Mouse (Mus musculus): ENCODE measurements around the gene U2surp.

Gene U2surp

DNA sequence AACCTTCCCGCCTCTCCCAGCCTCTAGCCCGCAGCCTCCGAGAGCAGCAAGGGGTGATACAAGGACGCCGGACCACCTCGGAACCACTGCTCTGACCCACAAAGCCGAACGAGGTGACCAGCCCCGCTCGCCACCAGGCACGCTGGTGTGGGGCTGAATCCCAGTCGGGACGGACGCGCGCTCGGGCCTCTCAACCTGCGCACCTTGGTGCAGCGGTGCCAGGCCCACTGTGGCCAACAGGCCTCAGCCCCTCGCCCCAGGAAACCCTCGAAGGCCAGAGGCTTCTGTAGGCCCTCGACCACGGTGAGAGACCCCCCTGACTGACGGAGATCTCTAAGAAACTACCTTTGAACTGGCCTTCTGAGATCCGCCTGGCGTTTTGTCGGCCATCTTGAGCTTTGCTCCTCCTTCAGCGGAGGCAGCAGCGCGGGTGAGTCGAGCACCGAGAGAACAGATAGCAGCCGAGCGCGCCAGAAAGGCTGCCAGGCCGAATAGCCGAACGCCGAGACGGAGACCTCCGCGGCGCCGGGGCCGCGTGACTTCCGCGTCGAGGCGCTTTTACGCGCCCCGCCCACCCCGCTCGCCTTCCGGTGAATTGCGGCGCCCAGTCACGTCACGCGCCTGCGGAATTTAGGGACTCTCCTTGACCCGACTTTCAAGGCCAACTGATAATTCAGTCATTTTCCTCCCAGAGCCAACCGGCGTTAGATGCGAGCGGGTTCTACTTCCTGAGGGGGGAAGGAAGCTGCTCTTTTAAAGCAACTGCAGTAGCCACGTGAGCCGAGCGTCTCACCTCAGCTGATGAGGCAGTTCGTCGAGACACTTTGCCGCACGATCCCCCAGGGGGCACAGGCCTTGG lies at the start of gene U2surp:
Gene U2surp, minus strand, starts transcription at position 525 of the 859 bp plus-strand sequence.
- DNase-seq (ENCODE audit: low read depth, low spot score), result peak; percentile 98

DNA sequence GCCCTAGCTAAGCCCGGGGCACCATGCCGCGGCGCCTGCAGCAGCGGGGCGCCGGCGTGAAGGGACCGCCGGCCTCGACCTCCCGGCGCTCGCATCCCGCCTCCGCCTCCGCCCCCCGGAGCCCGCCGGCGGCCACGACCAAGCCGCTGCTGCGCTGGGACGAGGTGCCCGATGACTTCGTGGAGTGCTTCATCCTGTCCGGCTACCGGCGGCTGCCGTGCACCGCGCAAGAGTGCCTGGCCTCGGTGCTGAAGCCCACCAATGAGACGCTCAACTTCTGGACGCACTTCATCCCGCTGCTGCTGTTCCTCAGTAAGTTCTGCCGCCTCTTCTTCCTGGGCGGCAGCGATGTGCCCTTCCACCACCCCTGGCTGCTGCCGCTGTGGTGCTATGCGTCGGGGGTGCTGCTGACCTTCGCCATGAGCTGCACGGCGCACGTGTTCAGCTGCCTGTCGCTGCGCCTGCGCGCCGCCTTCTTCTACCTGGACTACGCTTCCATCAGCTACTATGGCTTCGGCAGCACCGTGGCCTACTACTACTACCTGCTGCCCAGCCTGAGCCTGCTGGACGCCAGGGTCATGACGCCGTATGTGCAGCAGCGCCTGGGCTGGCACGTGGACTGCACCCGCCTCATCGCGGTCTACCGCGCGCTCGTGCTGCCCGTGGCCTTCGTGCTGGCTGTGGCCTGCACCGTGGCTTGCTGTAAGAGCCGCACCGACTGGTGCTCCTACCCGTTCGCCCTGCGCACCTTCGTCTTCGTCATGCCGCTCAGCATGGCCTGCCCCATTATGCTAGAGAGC lies 48.3 kb upstream of the U2surp start:
- DNase-seq (ENCODE audit: low read depth, low spot score), result peak; percentile 41

- peak; percentile 41 for DNase-seq (ENCODE audit: low read depth, low spot score)
These were observed 47.5 kb upstream of the U2surp start, which contains the start of gene Paqr9 for GRCm38 (mm10) chr9:95559059-95559935. Gene Paqr9, plus strand, starts transcription at chr9:95559657.

GRCm38 (mm10) chr9:95558726-95559058 lies 46.9 kb upstream of the U2surp start:
- no peak for DNase-seq (ENCODE audit: low read depth, low spot score)

DNA sequence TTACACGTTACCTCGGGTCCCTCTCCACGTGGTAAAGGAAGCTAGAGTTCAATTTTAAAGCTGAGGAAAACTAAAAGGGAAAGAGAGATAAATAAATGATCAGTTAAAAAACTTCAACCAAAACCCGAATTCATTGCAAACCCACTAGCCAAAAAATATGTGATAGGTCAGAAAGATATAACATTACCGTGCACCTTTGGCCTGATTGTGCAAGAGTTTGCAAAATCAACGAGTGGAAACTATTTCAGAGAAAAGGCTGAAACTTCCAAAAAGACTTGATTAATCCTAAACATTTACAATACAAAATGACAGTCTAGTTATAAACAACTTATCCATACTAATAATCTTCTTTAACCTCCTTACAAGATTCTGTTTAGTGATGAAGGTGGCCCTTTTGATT lies 45.9 kb upstream of the U2surp start:
- no peak for DNase-seq (ENCODE audit: low read depth, low spot score)

- DNase-seq (ENCODE audit: low read depth, low spot score), result no peak
These were observed 44.3 kb upstream of the U2surp start for GRCm38 (mm10) chr9:95556067-95556512.

GRCm38 (mm10) chr9:95555233-95555740 lies 43.5 kb upstream of the U2surp start:
- DNase-seq (ENCODE audit: low read depth, low spot score), result no peak

DNA sequence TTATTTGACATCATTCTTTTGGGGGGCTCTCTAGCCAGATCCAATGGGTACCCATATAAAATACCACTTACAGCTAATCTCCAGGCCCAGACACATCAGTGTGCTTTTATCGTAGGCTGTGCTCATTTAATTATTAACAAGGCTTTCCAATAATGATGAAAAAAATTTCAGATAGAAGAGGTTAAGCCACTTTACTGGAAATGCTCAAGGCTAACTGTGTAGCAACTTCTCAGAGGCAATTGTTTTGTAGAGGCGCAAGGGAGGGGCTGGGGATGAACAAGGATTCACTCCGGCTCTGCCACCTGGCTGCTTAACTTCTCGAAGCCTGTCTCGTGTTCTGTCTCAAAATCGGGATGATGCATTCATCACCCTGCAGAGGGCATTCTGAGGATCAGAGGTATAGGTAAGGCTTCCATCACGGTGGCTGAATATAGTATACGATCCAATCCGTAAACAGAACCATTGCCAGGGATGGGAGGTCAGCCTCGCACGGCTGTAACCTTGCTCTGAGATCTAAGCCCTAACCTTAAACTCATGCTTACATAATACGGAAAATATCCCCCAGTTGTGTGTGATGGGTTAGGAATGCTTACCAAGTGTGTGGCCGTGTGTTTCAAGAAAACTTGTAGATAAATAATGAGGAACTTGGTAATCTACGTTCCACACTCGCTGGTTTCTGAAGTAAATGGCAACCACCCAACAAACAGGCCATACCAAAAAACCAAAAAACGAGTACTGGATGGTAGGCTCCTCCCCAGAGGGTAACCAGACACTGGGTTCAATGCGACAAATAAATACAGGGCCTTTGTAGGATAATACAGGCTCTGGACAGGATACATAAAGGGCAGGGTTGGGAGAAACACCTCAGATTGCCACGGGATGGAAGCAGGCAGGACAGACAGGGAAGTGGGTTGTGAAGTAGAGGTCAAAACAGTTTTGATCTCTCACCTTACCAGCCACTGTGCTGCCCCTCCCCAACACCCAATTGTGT lies 42.7 kb upstream of the U2surp start:
- no peak for DNase-seq (ENCODE audit: low read depth, low spot score)

DNA sequence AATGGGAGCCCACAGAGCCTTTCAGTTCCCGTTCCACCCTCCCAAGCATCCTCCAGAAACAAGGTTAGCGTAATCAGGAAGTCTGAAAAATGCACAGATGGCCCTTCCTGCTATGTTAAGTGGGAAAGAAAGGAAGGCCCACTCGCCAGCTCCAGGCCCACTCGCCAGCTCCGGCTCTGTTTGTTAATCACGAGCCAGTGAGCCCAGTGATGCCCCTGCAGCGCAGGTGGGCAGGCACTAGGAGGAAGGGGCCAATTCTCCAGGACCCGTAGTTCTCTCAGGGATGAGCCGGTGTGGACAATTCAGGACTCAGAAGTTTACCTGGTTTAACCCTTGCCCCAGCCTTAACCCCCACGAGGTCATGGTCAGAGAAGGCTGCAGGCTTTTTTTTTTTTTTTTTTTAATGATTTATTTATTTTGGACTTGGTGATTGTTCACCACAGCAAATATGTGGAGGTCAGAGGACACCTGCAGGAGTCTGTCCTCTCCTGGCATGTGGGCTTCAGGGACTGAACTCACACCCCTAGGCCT lies 40.4 kb upstream of the U2surp start:
- no peak for DNase-seq (ENCODE audit: low read depth, low spot score)

- no peak for DNase-seq (ENCODE audit: low read depth, low spot score)
These were observed 39.3 kb upstream of the U2surp start for GRCm38 (mm10) chr9:95550856-95551774.

GRCm38 (mm10) chr9:95549626-95550411 lies 38.0 kb upstream of the U2surp start:
- DNase-seq (ENCODE audit: low read depth, low spot score), result no peak

DNA sequence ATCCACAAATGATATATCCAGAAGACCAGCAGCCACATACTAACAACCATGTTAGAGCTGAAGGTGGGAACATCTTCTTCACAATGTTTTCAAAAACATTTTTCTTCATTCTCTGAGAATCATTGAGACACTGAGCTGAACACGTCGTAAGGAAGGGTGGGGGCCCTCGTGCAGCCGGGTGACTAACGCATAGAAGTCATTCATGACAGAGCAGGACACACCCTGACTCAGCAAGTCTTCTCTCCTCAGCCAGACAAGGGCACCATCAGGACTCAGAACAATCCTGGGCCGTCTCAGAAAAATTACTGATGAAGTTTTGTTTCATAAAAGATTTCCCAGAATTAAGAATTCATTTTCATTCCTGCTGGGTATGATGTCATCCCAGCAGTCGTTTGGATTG lies 34.9 kb upstream of the U2surp start:
- DNase-seq (ENCODE audit: low read depth, low spot score), result no peak

GRCm38 (mm10) chr9:95544598-95544997 lies 32.8 kb upstream of the U2surp start:
- no peak for DNase-seq (ENCODE audit: low read depth, low spot score)

- DNase-seq (ENCODE audit: low read depth, low spot score), result no peak
These were observed 30.7 kb upstream of the U2surp start for GRCm38 (mm10) chr9:95542475-95542874.

DNA sequence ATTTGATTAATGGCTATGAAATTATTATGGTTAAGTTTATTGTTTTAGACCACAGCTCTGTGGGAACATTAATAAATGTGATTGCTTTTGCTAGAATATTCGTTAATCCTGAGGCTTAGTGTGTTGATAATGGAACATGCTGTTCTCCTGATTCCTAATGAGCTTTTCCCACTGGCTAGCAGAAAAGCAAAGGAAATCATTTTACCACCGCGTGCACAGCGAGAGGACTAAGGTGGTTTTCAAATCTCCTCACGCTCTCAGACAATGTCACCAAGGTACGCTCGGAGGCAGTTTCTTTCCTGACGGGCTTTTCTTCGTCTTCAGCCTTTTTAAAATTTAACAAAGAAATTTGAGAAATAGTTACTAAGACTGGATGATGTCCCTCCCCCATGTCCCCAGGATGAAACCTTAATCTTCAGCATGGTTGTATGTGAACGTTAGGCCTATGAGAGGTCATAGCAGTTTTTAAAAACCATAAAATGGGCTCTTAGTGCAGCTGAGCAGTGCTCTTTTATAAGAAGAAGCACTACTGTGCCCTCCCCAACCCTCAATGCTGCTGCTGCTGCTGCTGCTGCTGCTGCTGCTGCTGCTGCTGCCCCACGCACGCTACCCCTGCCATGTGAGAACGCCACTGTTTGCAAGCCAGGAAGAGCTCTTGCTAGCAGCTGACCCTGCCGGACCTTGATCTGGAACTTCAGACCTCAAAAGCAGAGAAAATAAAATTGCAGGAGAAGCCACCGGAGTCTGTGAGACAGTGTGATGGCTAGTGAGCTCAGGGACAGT lies 30.0 kb upstream of the U2surp start:
- no peak for DNase-seq (ENCODE audit: low read depth, low spot score)

GRCm38 (mm10) chr9:95541208-95541607 lies 29.4 kb upstream of the U2surp start:
- no peak for DNase-seq (ENCODE audit: low read depth, low spot score)

- peak; percentile 59 for DNase-seq (ENCODE audit: low read depth, low spot score)
These were observed 28.7 kb upstream of the U2surp start for GRCm38 (mm10) chr9:95540487-95540886.

Data from mesoderm, embryonic 11.5 days (tissue).